11 mouse cellular contexts compared by ENCODE assay signal in the genomic region with DNA sequence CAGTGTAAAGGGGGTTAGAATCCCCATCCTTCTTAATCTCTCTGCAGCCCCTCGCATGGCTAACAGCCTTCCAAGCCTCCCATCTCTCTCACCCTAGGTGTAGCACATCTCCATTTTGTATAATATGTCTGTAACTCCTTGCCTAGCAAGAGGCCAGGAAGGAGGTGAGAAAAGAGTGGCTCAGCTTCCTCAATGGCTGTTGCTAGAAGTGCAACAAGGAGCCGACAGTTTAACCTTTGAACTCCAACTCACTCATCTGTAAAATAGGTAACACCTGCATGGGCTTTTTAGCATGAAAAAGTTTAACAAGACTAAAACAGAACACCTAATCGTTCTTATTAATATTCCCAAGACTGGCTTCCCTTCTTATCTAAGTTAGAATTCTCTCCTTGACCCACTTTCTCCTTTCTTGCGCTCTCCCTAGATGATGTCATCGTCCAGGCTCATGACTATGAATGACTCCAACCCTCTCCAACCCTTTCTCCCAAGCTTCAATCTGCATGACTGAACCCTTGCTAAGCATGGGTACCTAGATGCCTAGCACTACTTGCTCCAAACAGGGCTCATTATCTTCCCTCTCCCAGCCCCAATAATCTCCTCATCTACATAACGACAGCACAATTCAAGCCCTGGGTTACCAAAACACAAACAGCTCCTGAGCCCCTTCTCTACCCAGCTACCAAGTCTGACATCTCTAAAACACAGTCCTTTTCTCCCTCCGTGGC. TPM values are rescaled to one million over a fixed set of nuclear protein-coding genes. Genes with fewer than 3 reads are reported as not detected.
DNase-seq lines count a peak whose midpoint lies in the region; ATAC-seq and TF ChIP-seq lines count a peak whose summit lies in the region.
"Had no signal": no experiment of that assay in that cellular context is flagged by ENCODE, and none has a peak within 500 bp of the region (broad histone marks: within the 10 kb centered on the region; RNA-seq: fewer than 3 reads in every experiment).

No protein-coding gene starts in this region.

- TF ChIP-seq RAD21 in MEL (IDR thresholded peaks at IDR 0.05; ENCODE audit: low read depth, low read length), result no peak

- peaks cover 50% of the 10 kb centered on the region for H3K4me1 ChIP-seq in heart, embryonic 16.5 days (ENCODE audit: control insufficient read depth, insufficient read depth, low read length)
- H3K4me1 ChIP-seq in MEL (ENCODE audit: control insufficient read depth in 1 of 2, insufficient read depth in 2 of 2, low read length in 2 of 2), result peaks cover 15 to 17% of the 10 kb centered on the region in 2 experiments
- peaks cover 75% of the 10 kb centered on the region for H3K4me1 ChIP-seq in liver, embryonic 13.5 days (replicated peaks)

- no peak overlapping the region for H3K9ac ChIP-seq in heart, embryonic 16.5 days (ENCODE audit: low read length)
- H3K9ac ChIP-seq in MEL (ENCODE audit: control insufficient read depth, low read depth, low read length, poor library complexity, severe bottlenecking), result no peak overlapping the region
- no peak overlapping the region for H3K9ac ChIP-seq in liver, embryonic 13.5 days
- H3K9ac ChIP-seq: embryonic facial prominence, embryonic 12.5 days; stomach, embryonic 15.5 days had no signal

- no peak for DNase-seq in heart, postnatal 4 days
- peak; percentile 40 for DNase-seq in MEL (ENCODE audit: low read depth, low spot score)
- DNase-seq in brain, embryonic 14.5 days (ENCODE audit: low read depth), result peak; percentile 88
- DNase-seq in liver, embryonic 13.5 days, result peak; percentile 13
- no peak for DNase-seq in frontal cortex, postnatal 36 days (ENCODE audit: low spot score in 2 of 2)
- no peak for DNase-seq in B cell, adult 2 months

- ATAC-seq in heart, embryonic 16.5 days (replicated peaks; ENCODE audit: extremely low read depth, insufficient read depth, low FRiP score), result no peak
- no peak for ATAC-seq in liver, embryonic 13.5 days (ENCODE audit: low read depth)
- ATAC-seq in activated CD4-positive, CD25-positive, alpha-beta regulatory T cell, adult 4 months, result no peak
- ATAC-seq: inflammation-experienced regulatory T-cells, adult 6 months had no signal

- H3K4me2 ChIP-seq in heart, embryonic 16.5 days (ENCODE audit: low read depth, low read length), result no peak overlapping the region
- H3K4me2 ChIP-seq in liver, embryonic 13.5 days, result no peak overlapping the region
- H3K4me2 ChIP-seq: embryonic facial prominence, embryonic 12.5 days; stomach, embryonic 15.5 days had no signal

- no peak for TF ChIP-seq CTCF in MEL (IDR thresholded peaks at IDR 0.05 in 2 of 3, conservative IDR thresholded peaks at IDR 0.05 in 1 of 3; ENCODE audit: control insufficient read depth in 1 of 3, insufficient read depth in 1 of 3, low read depth in 2 of 3, low read length in 3 of 3, poor library complexity in 1 of 3, severe bottlenecking in 1 of 3)
- no peak for TF ChIP-seq CTCF in brain, embryonic 14.5 days (IDR thresholded peaks at IDR 0.05; ENCODE audit: borderline replicate concordance, extremely low read depth, insufficient read depth, insufficient read length)

- H3K36me3 ChIP-seq in heart, embryonic 16.5 days (ENCODE audit: control insufficient read depth, insufficient read depth), result no peaks in the 10 kb centered on the region
- H3K36me3 ChIP-seq in MEL (ENCODE audit: control insufficient read depth in 1 of 2, insufficient read depth in 2 of 2, low read length in 2 of 2), result peaks cover 0 to 20% of the 10 kb centered on the region in 2 experiments; a peak in 2 of 4 replicates
- no peaks in the 10 kb centered on the region for H3K36me3 ChIP-seq in liver, embryonic 13.5 days
- H3K36me3 ChIP-seq: embryonic facial prominence, embryonic 12.5 days; stomach, embryonic 15.5 days had no signal

- no peak for TF ChIP-seq POLR2A in MEL (IDR thresholded peaks at IDR 0.05; ENCODE audit: control insufficient read depth in 1 of 2, insufficient read depth in 1 of 2, low read depth in 1 of 2, low read length in 2 of 2, poor library complexity in 1 of 2)
- TF ChIP-seq POLR2A in brain, embryonic 14.5 days (IDR thresholded peaks at IDR 0.05; ENCODE audit: borderline replicate concordance, extremely low read depth, insufficient read depth, insufficient read length, poor library complexity, severe bottlenecking), result no peak

- WGBS in heart, embryonic 16.5 days, result 35% methylated on average over 7 of the region's 7 CpGs
- 42% methylated on average over 7 of the region's 7 CpGs for WGBS in liver, embryonic 13.5 days (ENCODE audit: insufficient replicate concordance)

- no peaks in the 10 kb centered on the region for H3K9me3 ChIP-seq in heart, embryonic 16.5 days (replicated peaks; ENCODE audit: control insufficient read depth, low read length)
- H3K9me3 ChIP-seq in MEL (replicated peaks; ENCODE audit: insufficient read depth, low read length), result no peaks in the 10 kb centered on the region
- no peaks in the 10 kb centered on the region for H3K9me3 ChIP-seq in liver, embryonic 13.5 days (replicated peaks)
- H3K9me3 ChIP-seq: embryonic facial prominence, embryonic 12.5 days; stomach, embryonic 15.5 days had no signal

- no peak overlapping the region for H3K4me3 ChIP-seq in heart, embryonic 16.5 days (ENCODE audit: low read length)
- H3K4me3 ChIP-seq in MEL (ENCODE audit: control insufficient read depth in 1 of 2, insufficient read depth in 1 of 2, low read depth in 2 of 2, low read length in 2 of 2), result no peak overlapping the region
- no peak overlapping the region for H3K4me3 ChIP-seq in liver, embryonic 13.5 days (replicated peaks)
- H3K4me3 ChIP-seq: embryonic facial prominence, embryonic 12.5 days; stomach, embryonic 15.5 days had no signal

- no peaks in the 10 kb centered on the region for H3K27me3 ChIP-seq in heart, embryonic 16.5 days (ENCODE audit: control insufficient read depth, insufficient read depth, low read length)
- no peaks in the 10 kb centered on the region for H3K27me3 ChIP-seq in MEL (ENCODE audit: control insufficient read depth in 1 of 2, insufficient read depth in 2 of 2, low read length in 2 of 2)
- H3K27me3 ChIP-seq in liver, embryonic 13.5 days, result no peaks in the 10 kb centered on the region
- H3K27me3 ChIP-seq: embryonic facial prominence, embryonic 12.5 days; stomach, embryonic 15.5 days had no signal

- peaks cover 48% of the 10 kb centered on the region for H3K79me2 ChIP-seq in MEL (ENCODE audit: control insufficient read depth, insufficient read depth, low read length, poor library complexity)

- H3K27ac ChIP-seq in heart, embryonic 16.5 days (ENCODE audit: low read length), result peak overlapping the region; percentile 57; the same call in 1 of the 2 replicates
- H3K27ac ChIP-seq in MEL (ENCODE audit: control insufficient read depth, low read depth, low read length), result no peak overlapping the region
- H3K27ac ChIP-seq in liver, embryonic 13.5 days, result peak overlapping the region; percentile 41; the same call in 1 of the 2 replicates
- H3K27ac ChIP-seq: embryonic facial prominence, embryonic 12.5 days had no signal

- peak in 1 of 2 experiments; percentile 41; a peak in 1 of 4 replicates for TF ChIP-seq EP300 in MEL (IDR thresholded peaks at IDR 0.05; ENCODE audit: low read depth in 1 of 2, low read length in 2 of 2)

TF ChIP-seq in MEL, 35 proteins besides CTCF, POLR2A, EP300 and RAD21:
- no peak for TF ChIP-seq E2F4 (IDR thresholded peaks at IDR 0.05; ENCODE audit: borderline replicate concordance, low read depth, low read length)
- no peak for TF ChIP-seq MAX (IDR thresholded peaks at IDR 0.05; ENCODE audit: low read length)
- TF ChIP-seq MYC (IDR thresholded peaks at IDR 0.05; ENCODE audit: low read depth, low read length), result no peak
- TF ChIP-seq POLR2AphosphoS5 (IDR thresholded peaks at IDR 0.05; ENCODE audit: borderline replicate concordance, low read depth, low read length), result no peak
- TF ChIP-seq JUND (IDR thresholded peaks at IDR 0.05; ENCODE audit: low read depth, low read length), result no peak
- TF ChIP-seq HCFC1 (IDR thresholded peaks at IDR 0.05; ENCODE audit: low read depth, low read length), result no peak
- no peak for TF ChIP-seq ZNF384 (IDR thresholded peaks at IDR 0.05; ENCODE audit: low read depth, low read length)
- no peak for TF ChIP-seq MAZ (IDR thresholded peaks at IDR 0.05; ENCODE audit: low read depth, low read length)
- no peak for TF ChIP-seq RCOR1 (IDR thresholded peaks at IDR 0.05; ENCODE audit: low read depth, low read length)
- TF ChIP-seq TAL1 (IDR thresholded peaks at IDR 0.05; ENCODE audit: low read length), result no peak
- no peak for TF ChIP-seq ZC3H11A (IDR thresholded peaks at IDR 0.05; ENCODE audit: low read depth, low read length)

RNA-seq across cellular contexts. Expression of a gene that starts 24.8 kb away (rescaled TPM):
- polyA plus RNA-seq in heart, embryonic 16.5 days (2015; fragmentation: Nextera tagmentation; extraction: Ambion mirVana), result 14.8 and 18.6 TPM in 2 replicates
- total RNA-seq in heart, postnatal 4 days (2021), result 100 to 1,000 TPM; 138 to 140 TPM
- 12.4 and 12.8 TPM in 2 replicates for total RNA-seq in MEL (2012; rRNA removed)
- 100 to 1,000 TPM in 1 of 2 experiments, 10 to 100 TPM in 1; 30.6 to 104 TPM for polyA plus RNA-seq in MEL (2012; ENCODE audit: insufficient read depth in 1 of 2, insufficient read length in 2 of 2, low read depth in 1 of 2, low replicate concordance in 2 of 2, missing spikeins in 1 of 2)
- polyA plus RNA-seq in brain, embryonic 14.5 days (2012; rRNA removed), result 62.6 and 107 TPM in 2 replicates
- polyA plus RNA-seq in liver, embryonic 13.5 days (2015; fragmentation: Nextera tagmentation; extraction: Ambion mirVana), result 6.7 and 6.9 TPM in 2 replicates
- 1 to 10 TPM; 2.0 to 4.2 TPM for polyA plus RNA-seq in activated CD4-positive, CD25-positive, alpha-beta regulatory T cell, adult 4 months (2017; shearing (Covaris generic))

Comparison
In these comparisons a context has a peak if more than half of its experiments do, and no peak if none do; other contexts are left out.
1. DNase-seq: peak in MEL (single experiment), brain, embryonic 14.5 days (single experiment) and liver, embryonic 13.5 days (single experiment); none in heart, postnatal 4 days (single experiment), frontal cortex, postnatal 36 days (0 of 2) and B cell, adult 2 months (0 of 2).